Mouse (Mus musculus): ENCODE measurements at regions not wholly inside any gene's neighbourhood (a gene's known extent, or its start where the extent isn't known, plus 50 kb on each side); places are given as distances from the start of the nearest gene placed in this dataset.

DNA sequence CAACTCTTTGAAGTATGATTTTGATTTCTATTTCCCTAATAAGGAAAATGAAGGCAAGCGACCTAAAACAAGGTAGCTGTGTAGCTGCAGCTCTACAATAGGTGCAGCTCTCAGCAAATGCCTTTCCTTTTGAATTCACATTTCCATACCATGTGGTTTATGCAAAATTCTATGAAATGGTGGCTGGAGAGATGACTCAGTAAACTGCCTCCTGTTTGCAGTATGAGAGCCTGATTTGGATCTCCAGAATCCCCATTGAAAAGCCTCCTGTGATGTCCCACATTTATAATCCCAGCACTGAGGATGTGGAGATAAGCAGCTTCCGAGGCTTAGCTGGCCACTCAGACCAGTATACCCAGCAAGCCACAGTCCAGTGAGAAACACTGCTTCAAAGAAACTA lies 59.6 kb downstream of the Npy1r start:
- DNase-seq (ENCODE audit: low read depth, low spot score): no peak

DNA sequence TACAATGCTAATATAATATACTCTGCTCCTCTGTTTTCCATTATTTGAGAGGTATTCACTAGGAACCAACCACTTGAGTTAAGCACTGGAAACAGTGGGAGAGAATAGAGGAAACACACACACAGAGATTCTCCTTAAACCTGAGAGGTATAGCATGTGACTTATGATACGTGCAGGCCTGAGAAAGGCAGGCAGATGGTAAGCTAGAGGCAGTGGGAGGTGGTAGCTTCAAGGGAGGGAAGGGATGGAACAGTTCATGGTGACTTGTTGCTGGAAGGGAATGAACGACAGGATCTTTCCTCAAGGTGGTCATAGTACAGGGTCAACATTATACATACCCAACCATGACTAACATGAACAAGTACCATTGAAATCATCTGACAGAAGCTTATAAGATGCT lies 60.8 kb downstream of the Npy1r start:
- DNase-seq (ENCODE audit: low read depth, low spot score): no peak

DNA sequence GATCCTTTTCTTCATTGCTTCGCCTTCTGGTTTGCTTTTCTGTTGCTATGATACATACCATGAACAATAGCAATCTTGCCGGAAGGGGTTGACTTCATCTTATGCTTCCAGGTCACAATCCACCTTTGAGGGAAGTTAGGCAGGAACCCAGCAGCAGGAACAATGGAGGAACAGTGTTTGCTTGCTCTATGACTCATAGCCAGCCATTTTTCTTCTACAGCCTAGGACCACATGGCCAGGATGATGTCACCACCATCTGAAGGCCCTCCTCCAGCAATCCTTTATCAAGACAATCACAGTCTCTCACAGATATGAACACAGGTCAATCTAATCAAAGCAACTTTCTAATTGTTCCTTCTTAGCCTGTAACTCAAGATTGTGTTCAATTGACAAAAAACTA lies 61.5 kb downstream of the Npy1r start:
- DNase-seq (ENCODE audit: low read depth, low spot score): no peak

DNA sequence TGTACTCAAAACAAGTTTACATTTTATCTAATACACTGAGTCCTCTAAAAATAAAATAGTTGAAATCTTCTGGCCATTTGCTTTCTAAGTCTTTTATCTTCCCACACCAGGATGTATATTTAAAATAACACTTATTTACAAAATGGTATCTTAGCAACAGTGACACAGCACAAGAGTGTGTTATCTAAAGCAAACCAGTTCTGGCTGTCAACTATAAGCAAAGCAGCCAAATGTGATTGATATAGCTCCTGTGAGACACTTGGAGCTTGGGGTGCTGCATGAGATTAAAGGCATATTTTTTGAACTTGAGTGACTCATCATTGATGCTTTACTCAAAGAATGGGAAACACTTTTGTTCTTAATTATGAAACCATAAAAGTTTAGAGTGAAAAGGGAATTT lies 62.7 kb downstream of the Npy1r start:
- DNase-seq (ENCODE audit: low read depth, low spot score): no peak

DNA sequence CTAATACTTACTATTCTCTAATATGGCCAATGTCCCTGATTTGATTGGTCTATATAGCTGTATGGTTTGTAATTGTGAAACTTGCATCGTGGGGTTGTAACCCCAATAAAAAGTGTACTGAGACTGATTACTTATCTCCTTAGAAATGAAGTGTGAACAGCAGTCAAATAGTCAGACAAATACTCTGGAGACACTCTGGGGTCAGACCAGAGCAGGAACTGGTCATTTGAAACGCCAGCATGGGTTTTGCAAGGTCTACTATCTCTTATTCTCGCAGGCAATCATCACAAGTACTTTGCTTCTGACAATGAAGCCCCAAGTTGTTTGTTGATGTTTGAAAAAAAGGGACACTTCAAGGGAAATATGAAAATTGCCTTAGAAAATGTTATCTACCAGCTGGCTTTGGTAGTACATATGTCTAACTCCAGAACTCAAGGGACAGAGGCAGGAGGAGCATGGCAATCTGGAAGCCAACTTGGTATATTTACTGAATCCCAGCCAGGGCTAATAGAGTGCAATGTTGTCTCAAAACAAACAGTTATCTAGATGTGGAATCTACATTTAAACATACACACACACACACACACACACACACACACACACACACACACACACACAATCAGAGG lies 64.1 kb downstream of the Npy1r start:
- no peak for DNase-seq (ENCODE audit: low read depth, low spot score)

DNA sequence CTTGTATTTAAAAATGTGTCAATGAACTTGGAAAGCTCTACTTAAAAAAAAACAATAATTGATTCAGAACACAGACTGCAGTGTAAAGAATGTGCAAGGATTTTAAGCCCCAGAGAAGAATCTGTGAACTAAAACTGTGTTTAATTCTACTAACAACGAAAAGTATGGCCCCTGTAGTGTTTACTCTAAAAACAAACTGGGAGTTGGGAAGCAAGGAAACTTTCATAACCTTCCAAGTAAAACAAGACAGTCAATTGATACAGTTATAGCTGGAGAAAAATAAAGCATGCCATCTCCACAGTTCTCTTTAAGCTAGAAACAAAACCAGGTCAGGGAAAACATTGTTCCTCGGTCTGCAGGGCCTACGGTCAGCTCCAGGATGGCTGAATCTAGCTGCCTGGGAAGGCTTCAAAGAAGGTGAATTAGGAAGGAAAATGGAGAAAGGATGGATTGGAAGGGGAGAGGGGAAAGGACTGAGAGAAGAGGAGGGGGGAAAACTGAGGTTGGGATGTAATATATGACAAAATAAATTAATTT lies 68.1 kb downstream of the Npy1r start:
- DNase-seq (ENCODE audit: low read depth, low spot score): no peak

DNA sequence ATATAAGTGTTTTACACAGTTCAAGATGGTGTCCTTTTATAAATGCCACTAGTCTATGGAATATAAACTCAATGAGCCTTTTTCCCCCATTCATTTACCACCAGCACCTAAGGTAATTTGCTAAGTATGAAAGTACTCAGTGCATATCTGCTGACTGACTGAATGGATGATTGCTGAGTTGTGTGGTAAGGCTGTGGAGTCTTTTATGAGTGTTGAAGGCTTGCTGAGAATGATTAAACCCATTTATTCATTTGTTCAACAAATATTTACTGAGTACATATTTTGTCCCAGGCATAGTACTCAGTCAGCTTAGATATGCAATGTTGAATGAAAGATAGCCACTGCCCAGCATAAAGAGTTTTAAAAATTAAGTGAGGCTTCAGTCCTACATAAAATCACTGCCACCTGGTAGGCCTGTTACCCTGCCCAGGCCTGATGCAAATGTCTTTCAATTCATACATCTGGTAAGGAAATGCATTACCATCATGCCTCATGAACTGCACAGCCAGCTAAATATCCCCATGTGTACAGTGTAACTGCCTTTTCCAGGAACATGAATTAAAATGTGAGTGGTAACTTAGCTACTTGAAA lies 71.5 kb downstream of the Npy1r start:
- DNase-seq (ENCODE audit: low read depth, low spot score): no peak

DNA sequence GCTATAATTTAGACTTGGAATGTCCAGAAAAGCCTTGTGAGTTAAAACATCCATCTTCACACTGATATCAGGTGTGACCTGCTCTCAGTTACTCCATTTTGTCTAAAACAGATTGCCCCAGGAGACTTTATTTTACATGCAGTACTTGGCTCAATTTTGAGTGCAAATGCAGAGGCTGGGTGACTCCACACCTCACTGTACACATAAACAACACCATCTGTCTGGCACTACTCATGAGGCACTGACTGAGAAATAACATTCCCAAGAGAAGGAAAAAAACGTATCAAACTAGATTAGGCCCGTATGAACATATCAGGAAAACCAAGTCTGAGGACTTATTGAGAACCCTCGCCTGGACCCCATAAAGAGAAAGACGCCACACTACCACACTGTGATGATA lies 74.1 kb downstream of the Npy1r start:
- DNase-seq (ENCODE audit: low read depth, low spot score): no peak

DNA sequence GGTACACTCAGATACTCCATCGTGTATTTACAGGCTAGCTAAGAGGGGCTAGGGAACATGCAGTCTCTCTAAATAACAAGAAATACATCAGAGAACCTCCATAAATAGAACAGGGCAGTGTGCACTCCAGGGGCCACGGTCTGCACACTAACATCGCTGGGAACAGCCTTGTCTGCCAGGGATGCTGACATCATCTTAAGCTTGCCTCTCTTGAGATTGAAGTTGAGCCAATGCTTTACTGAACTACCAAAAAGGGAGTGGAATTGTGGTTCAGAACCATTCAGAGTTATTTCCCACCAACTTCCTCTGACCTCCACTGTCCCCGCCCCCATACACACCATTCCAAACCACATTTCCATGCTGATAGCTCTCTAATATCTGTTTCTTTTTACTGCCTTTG lies 75.7 kb downstream of the Npy1r start:
- no peak for DNase-seq (ENCODE audit: low read depth, low spot score)

DNA sequence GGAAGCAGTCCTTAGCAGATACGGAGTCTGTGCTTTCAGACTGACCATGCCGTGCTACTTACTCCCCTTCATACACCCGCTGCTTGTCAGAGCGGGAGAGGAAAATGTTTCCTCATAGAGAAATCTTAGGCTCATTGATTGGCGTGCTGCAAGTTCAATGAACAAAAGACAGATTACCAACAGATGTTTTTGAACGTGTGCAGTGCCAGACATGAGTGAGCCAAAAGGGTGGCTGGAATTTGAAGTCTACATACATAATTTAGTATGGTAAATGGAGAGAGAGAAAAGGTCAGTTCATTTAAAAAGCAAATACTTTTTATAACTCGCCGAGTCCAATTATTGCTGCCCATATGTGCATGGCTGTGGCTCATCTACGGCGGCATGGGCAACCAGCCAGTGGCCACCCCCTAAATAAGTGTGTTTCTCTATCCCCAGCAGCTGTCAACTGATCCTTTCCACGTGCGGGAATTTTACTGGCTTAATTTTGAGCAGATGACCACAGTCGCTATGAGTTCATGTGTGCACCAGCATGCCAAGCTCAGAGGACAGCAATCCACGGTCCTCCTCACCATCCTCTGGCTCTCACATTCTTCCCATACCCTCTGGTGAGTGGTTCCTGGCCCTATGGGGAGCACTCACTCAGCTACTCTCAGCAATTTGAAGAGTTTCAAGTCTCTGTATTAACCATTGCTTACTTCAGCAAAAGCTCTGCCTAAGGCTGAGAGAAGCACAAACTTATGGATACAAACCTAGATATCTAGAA lies 80.3 kb downstream of the Npy1r start:
- DNase-seq (ENCODE audit: low read depth, low spot score): no peak

DNA sequence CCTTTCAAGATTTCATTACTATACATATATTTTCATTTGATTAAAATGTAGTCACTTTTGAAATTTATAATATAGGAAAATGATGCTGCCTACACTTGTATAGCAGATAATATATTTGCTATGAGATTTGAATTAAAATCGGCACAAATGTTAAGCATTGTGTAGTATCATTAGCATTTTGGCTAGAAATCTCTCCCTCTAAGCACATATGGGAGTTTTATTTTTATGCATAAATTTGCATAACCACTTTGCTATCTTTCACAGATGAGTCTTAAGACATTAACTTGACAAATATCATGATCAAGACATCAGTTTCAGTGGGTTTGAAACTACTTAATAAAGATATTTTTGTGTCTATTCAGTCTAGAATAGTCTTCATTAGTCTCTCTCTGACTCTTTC lies 80.4 kb upstream of the Naf1 start:
- DNase-seq (ENCODE audit: low read depth, low spot score): no peak

DNA sequence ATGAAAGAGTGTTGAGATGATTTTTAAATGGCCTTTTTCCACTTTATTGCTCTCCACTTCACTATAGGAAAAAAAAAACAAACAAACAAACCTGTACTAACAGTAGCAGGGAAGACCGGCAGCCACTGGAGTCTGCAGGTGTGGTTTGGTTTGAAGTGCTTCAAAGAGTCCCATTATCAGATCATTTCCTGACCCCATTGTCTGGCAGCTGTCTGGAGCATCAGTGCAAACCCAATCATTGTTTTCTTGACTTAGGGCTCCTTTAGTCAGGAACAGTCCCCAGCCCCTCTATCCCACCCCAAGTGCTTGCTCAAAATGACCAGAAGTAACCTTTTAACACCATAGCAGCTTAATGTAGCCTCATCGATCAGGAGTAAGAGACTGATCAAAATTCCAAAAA lies 77.4 kb upstream of the Naf1 start:
- peak; percentile 37 for DNase-seq (ENCODE audit: low read depth, low spot score)

DNA sequence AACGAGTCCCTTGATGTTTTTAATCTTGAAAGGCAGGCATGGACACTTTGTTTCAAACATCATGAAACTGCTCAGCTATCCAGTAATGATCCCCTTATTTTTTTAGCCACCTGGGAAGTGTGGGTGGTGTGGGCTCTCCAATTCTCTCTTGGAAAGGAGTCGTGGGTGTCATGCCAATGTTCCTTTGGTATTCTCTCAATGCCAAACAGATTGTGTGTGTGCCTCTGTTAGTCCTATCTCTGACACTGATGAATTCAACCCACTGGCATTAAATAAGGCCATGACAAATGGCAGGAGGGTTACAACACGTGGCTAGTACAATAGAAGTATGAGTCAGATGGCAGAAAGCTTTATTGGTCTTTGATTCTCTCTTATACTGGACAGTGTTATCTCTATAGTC lies 74.0 kb upstream of the Naf1 start:
- DNase-seq (ENCODE audit: low read depth, low spot score): no peak

Measured in R1 (cell line).